Mouse (Mus musculus) heart, adult 2 months (tissue): ENCODE data around the gene Tango6.

Experiments used
- CTCF ChIP-seq: fragments of 200-600 bp; IDR thresholded peaks from 2 replicates; pipeline ENCODE4 v1.8.1; 2022; ENCODE audit warnings: antibody characterized with exemption, mild to moderate bottlenecking, moderate library complexity
- EP300 ChIP-seq: fragments of 200-500 bp; IDR thresholded peaks from 2 replicates; pipeline ENCODE4 v1.6.1; 2011; ENCODE audit warnings: low read depth, low read length, control low read depth; ENCODE audit not compliant: insufficient read depth
- POLR2A ChIP-seq: fragments of 200-500 bp; IDR thresholded peaks from 2 replicates; pipeline ENCODE4 v1.6.1; 2011; ENCODE audit warnings: mild to moderate bottlenecking, low read depth, low read length, control low read depth; ENCODE audit not compliant: insufficient read depth

- TF ChIP-seq POLR2A = no peak
- no peak for TF ChIP-seq CTCF
- no peak for TF ChIP-seq EP300
These were observed 45.0 kb downstream of the Tango6 start for GRCm38 (mm10) chr8:106727889-106728288.
